Mouse (Mus musculus): ENCODE results near the gene Csf3. TPM values are rescaled to one million over a fixed set of nuclear protein-coding genes. Genes with fewer than 3 reads are reported as not detected.
"Not testable (repeated sequence)": the region's sequence is repeated elsewhere in the genome, so short reads cannot be mapped to it uniquely, and the experiment has no call there.

Gene Csf3
- polyA plus RNA-seq, 1 experiment = not detected

DNA sequence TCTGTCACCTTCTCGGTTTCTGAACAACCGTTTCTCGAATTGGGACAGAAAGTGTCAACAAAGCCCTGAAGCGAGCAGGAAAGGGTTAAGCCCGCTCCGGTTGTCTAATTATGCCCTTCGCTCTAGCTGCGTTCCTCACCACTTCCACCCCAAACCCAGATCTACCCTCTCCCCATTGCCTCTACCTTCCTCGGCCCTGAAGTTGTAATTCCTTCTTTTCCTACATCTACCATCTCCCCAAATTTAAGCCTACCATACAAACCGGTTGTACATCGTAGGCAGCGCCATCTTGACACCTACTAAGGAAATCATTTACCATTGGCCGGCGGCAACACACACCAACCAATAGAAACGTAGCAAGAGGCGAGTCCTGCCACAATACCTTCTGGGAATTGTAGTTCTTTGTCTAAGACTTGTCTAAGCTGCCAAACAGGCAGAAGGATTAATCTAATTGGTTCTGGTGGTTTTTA, 28.1 kb downstream of the Csf3 start, which contains the start of gene Med24:
TSS of gene Med24 (minus strand) at position 317 of the 470 bp plus-strand sequence.
- H3K9me3 ChIP-seq (replicated peaks; ENCODE audit: control insufficient read depth, insufficient read depth, low read length, poor library complexity, severe bottlenecking) = 0 out of 2 replicates have a peak, but pooled peaks cover 2% of the 10 kb centered on the region
- H3K36me3 ChIP-seq (ENCODE audit: control insufficient read depth, insufficient read depth, low read length, poor library complexity, severe bottlenecking) = peaks cover 9% of the 10 kb centered on the region
- TF ChIP-seq CTCF (IDR thresholded peaks at IDR 0.05; ENCODE audit: low read depth, low read length) (no peak), EP300 (IDR thresholded peaks at IDR 0.05; ENCODE audit: insufficient read depth, low read depth, low read length) (no peak), POLR2A (IDR thresholded peaks at IDR 0.05; ENCODE audit: insufficient read depth, low read length) (no peak)
- H3K4me3 ChIP-seq (ENCODE audit: low read depth, low read length) = peak within 1 kb of the TSS; percentile 97
- no peaks in the 10 kb centered on the region for H3K4me1 ChIP-seq (ENCODE audit: control insufficient read depth, insufficient read depth, low read length)
- H3K27me3 ChIP-seq (ENCODE audit: control insufficient read depth, insufficient read depth, low read length, poor library complexity, severe bottlenecking) = no peaks in the 10 kb centered on the region
- peak within 1 kb of the TSS; percentile 71 for H3K9ac ChIP-seq (ENCODE audit: low read depth, poor library complexity, severe bottlenecking)
- H3K27ac ChIP-seq (ENCODE audit: insufficient read depth, low read length) = no peak within 1 kb of the TSS

DNA sequence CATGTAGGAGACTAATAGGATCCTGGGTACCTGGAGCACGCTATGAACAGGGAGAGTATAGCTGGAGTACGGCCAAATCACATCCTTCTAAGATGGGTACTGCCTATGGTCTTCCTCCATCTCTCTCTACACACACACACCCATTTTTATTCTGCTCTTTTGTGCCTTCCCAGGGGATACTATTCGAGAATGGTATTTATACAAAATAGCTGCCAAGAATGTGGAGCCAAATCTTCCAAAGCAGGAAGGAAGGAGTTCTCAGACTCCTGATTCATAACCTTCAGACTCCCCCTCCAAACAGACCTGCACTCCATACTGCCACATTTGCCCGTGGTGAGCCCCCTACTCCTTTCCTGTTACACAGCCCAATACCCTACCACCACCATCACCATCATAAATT, 29.7 kb downstream of the Csf3 start:
- no peak overlapping the region for H3K9ac ChIP-seq (ENCODE audit: low read depth, poor library complexity, severe bottlenecking)
- no peak overlapping the region for H3K27ac ChIP-seq (ENCODE audit: insufficient read depth, low read length)
- H3K9me3 ChIP-seq (replicated peaks; ENCODE audit: control insufficient read depth, insufficient read depth, low read length, poor library complexity, severe bottlenecking) = 0 out of 2 replicates have a peak, but pooled peaks cover 4% of the 10 kb centered on the region
- H3K36me3 ChIP-seq (ENCODE audit: control insufficient read depth, insufficient read depth, low read length, poor library complexity, severe bottlenecking) = peaks cover 8% of the 10 kb centered on the region
- H3K27me3 ChIP-seq (ENCODE audit: control insufficient read depth, insufficient read depth, low read length, poor library complexity, severe bottlenecking) = no peaks in the 10 kb centered on the region
- TF ChIP-seq POLR2A (IDR thresholded peaks at IDR 0.05; ENCODE audit: insufficient read depth, low read length) (no peak), EP300 (IDR thresholded peaks at IDR 0.05; ENCODE audit: insufficient read depth, low read depth, low read length) (no peak), CTCF (IDR thresholded peaks at IDR 0.05; ENCODE audit: low read depth, low read length) (no peak)
- H3K4me3 ChIP-seq (ENCODE audit: low read depth, low read length) = no peak overlapping the region
- no peaks in the 10 kb centered on the region for H3K4me1 ChIP-seq (ENCODE audit: control insufficient read depth, insufficient read depth, low read length)

DNA sequence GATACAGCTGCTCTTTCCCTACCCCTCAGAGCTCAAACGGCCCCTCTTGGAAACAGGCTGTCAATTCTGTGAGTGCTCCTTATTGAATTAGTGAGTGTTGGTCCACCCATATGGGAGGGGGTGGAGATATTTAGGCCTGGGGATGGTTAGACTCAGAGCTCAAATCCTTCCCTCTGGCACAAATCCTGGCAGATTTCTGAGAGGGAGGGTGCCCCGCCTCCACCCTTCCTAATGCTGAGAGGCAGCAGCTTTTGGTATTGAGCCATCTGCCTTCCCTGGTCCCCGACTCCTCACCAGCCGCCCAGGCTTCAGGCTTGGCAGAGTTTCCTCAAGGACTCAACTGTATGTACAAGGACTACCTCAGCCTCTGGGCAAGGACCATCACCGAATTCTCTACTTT, 30.1 kb downstream of the Csf3 start:
- H3K27me3 ChIP-seq (ENCODE audit: control insufficient read depth, insufficient read depth, low read length, poor library complexity, severe bottlenecking) = no peaks in the 10 kb centered on the region
- no peak overlapping the region for H3K27ac ChIP-seq (ENCODE audit: insufficient read depth, low read length)
- peaks cover 8% of the 10 kb centered on the region for H3K36me3 ChIP-seq (ENCODE audit: control insufficient read depth, insufficient read depth, low read length, poor library complexity, severe bottlenecking)
- TF ChIP-seq EP300 (IDR thresholded peaks at IDR 0.05; ENCODE audit: insufficient read depth, low read depth, low read length) (no peak), POLR2A (IDR thresholded peaks at IDR 0.05; ENCODE audit: insufficient read depth, low read length) (no peak), CTCF (IDR thresholded peaks at IDR 0.05; ENCODE audit: low read depth, low read length) (no peak)
- no peak overlapping the region for H3K4me3 ChIP-seq (ENCODE audit: low read depth, low read length)
- H3K9ac ChIP-seq (ENCODE audit: low read depth, poor library complexity, severe bottlenecking) = no peak overlapping the region
- 0 out of 2 replicates have a peak, but pooled peaks cover 4% of the 10 kb centered on the region for H3K9me3 ChIP-seq (replicated peaks; ENCODE audit: control insufficient read depth, insufficient read depth, low read length, poor library complexity, severe bottlenecking)
- no peaks in the 10 kb centered on the region for H3K4me1 ChIP-seq (ENCODE audit: control insufficient read depth, insufficient read depth, low read length)

DNA sequence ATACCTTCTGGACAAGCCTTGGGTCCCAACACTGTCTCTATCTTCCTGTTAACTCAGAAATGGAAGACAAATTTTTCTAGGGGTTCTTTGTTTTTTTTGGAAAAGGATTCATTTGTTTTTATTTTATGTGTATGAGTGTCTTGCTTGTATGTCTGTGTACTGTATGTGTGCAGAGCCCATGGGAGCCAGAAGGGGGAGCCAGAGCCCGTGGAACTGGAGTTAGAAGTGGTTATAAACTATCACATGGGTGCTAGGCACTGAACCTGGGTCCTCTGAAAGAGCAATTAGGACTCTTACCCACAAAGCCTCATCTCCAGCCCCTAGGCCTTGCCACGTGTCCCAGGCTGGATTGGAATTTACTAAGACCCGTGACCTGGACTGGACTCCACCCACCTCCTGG, 33.0 kb downstream of the Csf3 start:
- H3K4me3 ChIP-seq (ENCODE audit: low read depth, low read length) = no peak overlapping the region
- peaks cover 4% of the 10 kb centered on the region for H3K4me1 ChIP-seq (ENCODE audit: control insufficient read depth, insufficient read depth, low read length)
- H3K27ac ChIP-seq (ENCODE audit: insufficient read depth, low read length) = no peak overlapping the region
- H3K36me3 ChIP-seq (ENCODE audit: control insufficient read depth, insufficient read depth, low read length, poor library complexity, severe bottlenecking) = no peaks in the 10 kb centered on the region
- TF ChIP-seq CTCF (IDR thresholded peaks at IDR 0.05; ENCODE audit: low read depth, low read length) = peak; percentile 56
- no peak for TF ChIP-seq POLR2A (IDR thresholded peaks at IDR 0.05; ENCODE audit: insufficient read depth, low read length)
- no peak overlapping the region for H3K9ac ChIP-seq (ENCODE audit: low read depth, poor library complexity, severe bottlenecking)
- no peaks in the 10 kb centered on the region for H3K27me3 ChIP-seq (ENCODE audit: control insufficient read depth, insufficient read depth, low read length, poor library complexity, severe bottlenecking)
- 0 out of 2 replicates have a peak, but pooled peaks cover 4% of the 10 kb centered on the region for H3K9me3 ChIP-seq (replicated peaks; ENCODE audit: control insufficient read depth, insufficient read depth, low read length, poor library complexity, severe bottlenecking)

DNA sequence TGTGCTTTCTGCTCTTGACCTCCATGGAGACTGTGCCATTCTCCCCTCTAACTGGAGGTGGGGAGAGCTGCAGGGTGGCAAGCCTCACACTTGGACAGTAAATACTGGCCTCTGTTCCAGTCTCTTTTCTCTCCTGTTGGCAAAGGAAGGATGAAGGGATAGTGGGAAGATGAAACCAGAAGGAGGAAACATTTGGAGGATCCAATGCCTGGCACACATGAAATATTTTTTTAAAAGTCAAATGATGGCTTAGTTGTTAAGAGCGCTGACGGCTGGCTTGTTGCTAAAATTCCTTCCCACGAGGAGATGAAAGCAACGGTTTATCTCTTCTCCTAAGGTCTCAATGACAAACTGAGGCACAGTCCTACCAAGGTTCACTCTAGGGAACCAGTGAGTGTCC, 34.0 kb downstream of the Csf3 start:
- no peak for TF ChIP-seq EP300 (IDR thresholded peaks at IDR 0.05; ENCODE audit: insufficient read depth, low read depth, low read length)
- no peak for TF ChIP-seq POLR2A (IDR thresholded peaks at IDR 0.05; ENCODE audit: insufficient read depth, low read length)
- no peak for TF ChIP-seq CTCF (IDR thresholded peaks at IDR 0.05; ENCODE audit: low read depth, low read length)
- Histone ChIP-seq H3K4me1 (ENCODE audit: control insufficient read depth, insufficient read depth, low read length) (peaks cover 7% of the 10 kb centered on the region), H3K36me3 (ENCODE audit: control insufficient read depth, insufficient read depth, low read length, poor library complexity, severe bottlenecking) (no peaks in the 10 kb centered on the region), H3K4me3 (ENCODE audit: low read depth, low read length) (no peak overlapping the region), H3K9me3 (replicated peaks; ENCODE audit: control insufficient read depth, insufficient read depth, low read length, poor library complexity, severe bottlenecking) (0 out of 2 replicates have a peak, but pooled peaks cover 4% of the 10 kb centered on the region), H3K9ac (ENCODE audit: low read depth, poor library complexity, severe bottlenecking) (no peak overlapping the region), H3K27ac (ENCODE audit: insufficient read depth, low read length) (no peak overlapping the region), H3K27me3 (ENCODE audit: control insufficient read depth, insufficient read depth, low read length, poor library complexity, severe bottlenecking) (no peaks in the 10 kb centered on the region)

DNA sequence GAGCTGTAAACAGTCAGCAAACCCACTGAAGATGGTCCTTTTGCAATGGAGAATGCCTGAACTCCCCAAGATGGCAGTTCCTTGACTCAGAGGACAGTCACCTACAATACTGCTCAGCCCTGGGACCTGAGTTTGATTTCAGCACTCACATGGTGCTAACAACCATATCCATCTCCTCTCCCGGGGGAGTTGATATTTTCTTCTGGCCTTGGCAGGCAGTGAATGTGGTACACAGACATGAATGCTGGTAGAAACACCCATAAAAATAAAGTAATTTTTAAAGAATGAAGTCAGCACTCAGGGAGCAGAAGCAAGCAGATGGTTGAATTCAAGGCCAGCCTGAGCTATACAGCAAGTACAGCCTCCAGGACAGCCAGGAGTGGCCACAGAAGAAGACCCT, 35.1 kb downstream of the Csf3 start:
- Histone ChIP-seq H3K4me1 (ENCODE audit: control insufficient read depth, insufficient read depth, low read length) (peaks cover 7% of the 10 kb centered on the region), H3K9ac (ENCODE audit: low read depth, poor library complexity, severe bottlenecking) (no peak overlapping the region), H3K36me3 (ENCODE audit: control insufficient read depth, insufficient read depth, low read length, poor library complexity, severe bottlenecking) (no peaks in the 10 kb centered on the region), H3K9me3 (replicated peaks; ENCODE audit: control insufficient read depth, insufficient read depth, low read length, poor library complexity, severe bottlenecking) (0 out of 2 replicates have a peak, but pooled peaks cover 4% of the 10 kb centered on the region), H3K27ac (ENCODE audit: insufficient read depth, low read length) (no peak overlapping the region), H3K4me3 (ENCODE audit: low read depth, low read length) (no peak overlapping the region), H3K27me3 (ENCODE audit: control insufficient read depth, insufficient read depth, low read length, poor library complexity, severe bottlenecking) (no peaks in the 10 kb centered on the region)
- TF ChIP-seq EP300 (IDR thresholded peaks at IDR 0.05; ENCODE audit: insufficient read depth, low read depth, low read length) (no peak), POLR2A (IDR thresholded peaks at IDR 0.05; ENCODE audit: insufficient read depth, low read length) (no peak), CTCF (IDR thresholded peaks at IDR 0.05; ENCODE audit: low read depth, low read length) (no peak)

DNA sequence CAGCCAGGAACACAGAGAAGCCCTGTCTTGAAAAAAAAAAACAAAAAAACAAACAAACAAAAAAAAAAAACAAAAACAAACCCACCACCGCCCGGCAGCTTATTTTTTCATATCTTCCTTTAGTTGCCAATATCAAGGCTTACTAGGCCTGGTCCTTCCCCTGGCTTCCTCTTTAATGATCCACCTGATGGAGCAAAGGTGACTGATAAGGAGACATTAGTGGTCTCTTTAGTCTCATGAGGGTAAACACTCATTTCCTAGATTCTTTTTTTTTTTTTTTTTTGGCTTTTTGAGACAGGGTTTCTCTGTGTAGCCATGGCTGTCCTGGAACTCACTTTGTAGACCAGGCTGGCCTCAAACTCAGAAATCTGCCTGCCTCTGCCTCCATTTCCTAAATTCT, 36.2 kb downstream of the Csf3 start:
- H3K4me1 ChIP-seq (ENCODE audit: control insufficient read depth, insufficient read depth, low read length); H3K27me3 ChIP-seq (ENCODE audit: control insufficient read depth, insufficient read depth, low read length, poor library complexity, severe bottlenecking); H3K36me3 ChIP-seq (ENCODE audit: control insufficient read depth, insufficient read depth, low read length, poor library complexity, severe bottlenecking); H3K4me3 ChIP-seq (ENCODE audit: low read depth, low read length); H3K27ac ChIP-seq (ENCODE audit: insufficient read depth, low read length); H3K9me3 ChIP-seq (replicated peaks; ENCODE audit: control insufficient read depth, insufficient read depth, low read length, poor library complexity, severe bottlenecking); H3K9ac ChIP-seq (ENCODE audit: low read depth, poor library complexity, severe bottlenecking): not testable (repeated sequence)

All from ES-Bruce4 (cell line).